Mouse (Mus musculus) left cerebral cortex, postnatal 36 days (tissue): Measurements from ENCODE around the gene Fbxw2. TPM values are rescaled to one million over a fixed set of nuclear protein-coding genes. Genes with fewer than 3 reads are reported as not detected.
A peak's percentile ranks its signal among the peaks of the same experiment; 100 is the strongest.
"Not testable (repeated sequence)": the region's sequence is repeated elsewhere in the genome, so short reads cannot be mapped to it uniquely, and the experiment has no call there.

Experiments
- DNase-seq, 2 experiments: peaks; one replicate each; pipeline ENCODE4 v3.0.0; 2021 to 2022; ENCODE audit warnings: low spot score in 2 of 2, mixed read lengths in 1 of 2
- intact Hi-C: fragments of 180-260 bp; cut with DNase I; formaldehyde crosslinking; loops from one replicate; pipeline ENCODE4 v1.15.1; 2025
- total RNA-seq, 2 experiments: library from RNA; stranded (reverse); gene quantifications; 2 replicates each; pipeline ENCODE4 v1.2.3; 2021

Fbxw2 gene
- total RNA-seq, 2 experiments from 2014 or later = 88.7 to 94.6 TPM

- intact Hi-C loops = loop anchor here (1.0 kb wide), 1 partner anchor 45 kb away; no protein-coding TSS in a partner anchor
- no peak for DNase-seq
These were observed 535 bp upstream of the Fbxw2 start for GRCm38 (mm10) chr2:34826460-34827231.

GRCm38 (mm10) chr2:34818492-34818891, 7.6 kb downstream of the Fbxw2 start:
- DNase-seq = no peak
- intact Hi-C loops = no loop called here

DNA sequence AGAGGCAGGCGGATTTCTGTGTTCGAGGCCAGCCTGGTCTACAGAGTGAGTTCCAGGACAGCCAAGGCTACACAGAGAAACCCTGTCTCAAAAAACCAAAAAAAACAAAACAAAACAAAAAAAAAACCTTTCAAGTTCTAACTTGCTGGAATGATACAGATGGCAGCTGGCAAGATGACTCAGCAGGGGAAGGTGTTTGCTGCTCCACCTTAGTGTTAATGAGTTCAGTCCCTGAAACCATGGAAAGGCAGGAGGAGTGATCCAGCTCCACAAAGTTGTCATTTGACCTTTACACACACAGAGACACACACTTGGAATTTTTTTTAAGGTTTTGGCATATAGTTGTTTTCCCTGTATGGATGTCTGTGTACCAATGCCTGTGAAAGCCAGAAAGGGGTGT, 10.2 kb downstream of the Fbxw2 start:
- DNase-seq, intact Hi-C loops: not testable (repeated sequence)

DNA sequence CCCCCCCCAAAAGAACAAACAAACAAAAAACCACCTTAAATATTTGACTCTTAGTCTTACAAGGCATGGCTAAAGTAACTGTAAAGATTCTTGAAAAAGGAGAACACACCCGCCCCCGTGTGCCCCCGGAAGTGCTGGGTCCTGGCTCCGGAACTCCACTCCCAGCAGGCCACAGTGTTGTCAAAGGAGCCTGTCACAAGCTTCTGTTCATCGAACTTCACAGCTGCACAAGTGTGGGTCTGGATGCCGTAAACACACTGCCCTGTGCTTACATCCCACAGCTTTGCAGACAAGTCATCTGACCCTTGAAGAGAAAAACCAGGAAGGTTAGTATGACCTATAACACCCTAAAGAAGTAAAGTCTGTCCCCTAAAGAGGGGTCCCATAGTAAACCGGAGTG, 13.4 kb downstream of the Fbxw2 start:
- DNase-seq = no peak
- intact Hi-C loops = no loop called here

GRCm38 (mm10) chr2:34810775-34811174, 15.3 kb downstream of the Fbxw2 start:
- intact Hi-C loops = no loop called here
- no peak for DNase-seq

- intact Hi-C loops = no loop called here
- DNase-seq = no peak
These were observed 16.5 kb downstream of the Fbxw2 start for GRCm38 (mm10) chr2:34809568-34809967.

- intact Hi-C loops = no loop called here
- no peak for DNase-seq
These were observed 18.1 kb downstream of the Fbxw2 start for GRCm38 (mm10) chr2:34808057-34808456.

- intact Hi-C loops = no loop called here
- DNase-seq = no peak
These were observed 20.7 kb downstream of the Fbxw2 start for GRCm38 (mm10) chr2:34805364-34805950.

- no peak for DNase-seq
- intact Hi-C loops = no loop called here
These were observed 21.3 kb downstream of the Fbxw2 start for GRCm38 (mm10) chr2:34804815-34805214.

GRCm38 (mm10) chr2:34804172-34804571, 21.9 kb downstream of the Fbxw2 start:
- no peak for DNase-seq
- intact Hi-C loops = no loop called here

- no peak for DNase-seq
- intact Hi-C loops = no loop called here
These were observed 22.4 kb downstream of the Fbxw2 start for GRCm38 (mm10) chr2:34803746-34804145.

DNA sequence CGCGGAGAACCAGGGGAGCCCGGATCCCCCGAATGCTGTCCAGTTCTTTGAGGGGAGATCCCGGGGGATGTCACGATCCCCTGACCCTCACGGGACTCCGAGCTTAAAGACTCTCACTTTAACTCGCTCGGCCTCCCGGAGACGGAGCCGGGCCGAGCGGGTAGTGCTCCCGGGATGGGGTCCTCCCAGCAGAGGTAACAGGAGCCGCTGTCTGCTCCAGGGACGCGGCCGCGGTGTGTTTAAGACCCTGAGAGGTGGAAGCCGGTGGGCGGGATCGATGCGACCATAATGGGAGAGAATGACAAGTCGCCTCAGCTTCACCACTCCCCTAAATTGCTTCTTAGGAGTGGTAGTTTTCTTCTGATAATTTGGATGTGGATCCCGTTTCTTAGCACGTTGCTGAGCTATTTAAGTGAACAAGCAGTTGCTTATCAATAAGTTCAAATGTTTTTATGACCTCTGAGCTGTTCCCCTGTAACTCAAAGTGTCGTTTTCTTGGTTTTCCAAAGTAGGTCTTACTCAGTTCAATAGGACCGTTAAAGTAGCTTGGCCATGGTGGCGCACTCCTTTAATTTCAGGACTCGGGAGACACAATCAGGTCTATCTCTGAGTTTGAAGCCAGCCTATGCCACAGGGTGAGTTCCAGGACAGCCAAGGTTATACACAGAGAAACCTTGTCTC, 23.4 kb downstream of the Fbxw2 start:
- DNase-seq, intact Hi-C loops: not testable (repeated sequence)

- peak; percentile 95 to 97 for DNase-seq
- intact Hi-C loops = no loop called here
These were observed 24.3 kb downstream of the Fbxw2 start for GRCm38 (mm10) chr2:34801516-34802482.

DNA sequence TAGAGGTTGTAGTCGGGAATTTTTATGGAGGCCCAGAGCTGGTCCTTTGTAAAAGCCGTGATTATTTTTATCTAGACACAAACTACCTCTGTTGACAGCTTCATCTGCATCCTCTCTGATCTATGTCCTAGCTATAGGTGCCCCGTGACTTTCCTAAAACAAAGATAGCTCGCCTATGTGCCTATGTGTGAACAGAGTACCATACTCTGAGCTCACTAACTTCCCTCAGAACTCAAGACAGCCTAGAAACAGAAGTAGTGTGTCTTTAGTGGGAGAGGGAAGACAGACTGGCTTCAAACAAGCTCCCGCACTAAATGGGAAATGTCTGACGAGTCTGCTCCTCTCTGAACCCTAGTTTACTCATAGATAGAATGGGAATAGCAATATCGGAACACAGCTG, 25.7 kb downstream of the Fbxw2 start:
- intact Hi-C loops = no loop called here
- no peak for DNase-seq

DNA sequence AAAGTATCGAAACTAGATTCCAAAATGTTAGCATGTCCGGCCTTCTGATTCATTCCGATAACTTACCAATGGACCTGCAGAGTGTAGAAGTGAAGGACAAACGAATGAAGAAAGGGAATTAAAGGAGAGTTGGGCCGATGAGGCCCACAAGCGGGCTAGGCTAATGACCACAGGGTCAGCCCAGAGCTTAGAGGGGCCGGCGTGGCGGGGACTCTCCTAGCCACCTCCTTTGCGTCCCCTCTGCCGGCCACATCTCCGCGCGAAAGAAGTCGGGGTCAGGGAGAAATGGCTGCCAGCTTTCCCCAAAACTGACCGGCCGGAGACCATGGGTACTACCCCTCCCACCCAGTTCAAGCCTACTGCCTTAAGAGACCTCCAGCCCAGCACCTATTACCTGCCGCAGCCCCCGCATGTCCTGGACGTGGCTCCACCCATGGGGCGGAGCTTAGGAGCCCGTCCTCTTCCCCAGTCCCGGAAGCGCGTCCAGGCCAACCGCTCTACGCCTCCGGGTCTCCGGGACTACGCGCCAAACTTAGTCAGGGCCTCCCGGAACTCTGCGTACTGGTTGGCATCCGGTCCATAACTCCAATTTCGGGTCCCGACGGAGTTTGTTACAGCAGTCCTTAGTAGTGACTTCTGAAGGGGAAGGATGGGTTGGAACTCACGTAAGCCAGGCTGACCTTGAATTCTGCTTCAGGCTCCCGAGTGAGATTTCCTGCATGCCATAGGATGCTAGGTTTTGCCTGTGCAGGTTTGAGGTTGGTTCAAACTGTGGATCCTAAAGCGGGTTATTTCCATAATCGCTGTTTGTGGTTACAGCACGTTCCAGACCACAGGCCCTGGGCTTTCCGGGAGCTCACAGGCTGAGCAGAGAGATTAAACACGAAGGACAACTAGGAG, 26.5 kb downstream of the Fbxw2 start, which contains the start of gene Rabepk:
Gene Rabepk (minus strand): TSS at position 556 of the 900 bp plus-strand sequence.
- intact Hi-C loops = no loop called here
- DNase-seq = peak; percentile 75 to 77

DNA sequence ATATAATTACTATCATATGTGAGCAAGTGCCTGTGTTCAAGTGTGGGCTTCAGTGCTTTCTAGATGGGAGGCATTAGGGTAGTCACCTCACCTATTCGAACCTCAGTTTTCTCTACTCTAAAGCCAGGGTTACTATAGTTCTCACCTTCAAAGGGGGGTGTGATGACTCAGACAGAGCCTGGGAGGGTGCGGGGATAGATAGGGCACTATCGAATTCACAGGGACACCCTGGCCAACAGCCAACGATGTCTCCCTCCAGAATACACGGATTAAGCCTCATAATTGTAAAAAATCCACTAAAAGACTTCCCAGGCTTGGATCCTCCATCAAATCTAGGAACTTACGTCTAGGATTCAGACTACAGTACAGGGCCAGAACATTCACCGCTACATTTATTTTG, 30.7 kb downstream of the Fbxw2 start:
- intact Hi-C loops = no loop called here
- DNase-seq = no peak

GRCm38 (mm10) chr2:34794511-34794910, 31.6 kb downstream of the Fbxw2 start:
- no peak for DNase-seq
- intact Hi-C loops = no loop called here

- DNase-seq, intact Hi-C loops: not testable (repeated sequence)
These were observed 33.6 kb downstream of the Fbxw2 start for GRCm38 (mm10) chr2:34792543-34792942.

- intact Hi-C loops = no loop called here
- no peak for DNase-seq
These were observed 35.8 kb downstream of the Fbxw2 start for GRCm38 (mm10) chr2:34790282-34790681.
